Mouse (Mus musculus): ENCODE measurements around the gene Olfr312.

DNA sequence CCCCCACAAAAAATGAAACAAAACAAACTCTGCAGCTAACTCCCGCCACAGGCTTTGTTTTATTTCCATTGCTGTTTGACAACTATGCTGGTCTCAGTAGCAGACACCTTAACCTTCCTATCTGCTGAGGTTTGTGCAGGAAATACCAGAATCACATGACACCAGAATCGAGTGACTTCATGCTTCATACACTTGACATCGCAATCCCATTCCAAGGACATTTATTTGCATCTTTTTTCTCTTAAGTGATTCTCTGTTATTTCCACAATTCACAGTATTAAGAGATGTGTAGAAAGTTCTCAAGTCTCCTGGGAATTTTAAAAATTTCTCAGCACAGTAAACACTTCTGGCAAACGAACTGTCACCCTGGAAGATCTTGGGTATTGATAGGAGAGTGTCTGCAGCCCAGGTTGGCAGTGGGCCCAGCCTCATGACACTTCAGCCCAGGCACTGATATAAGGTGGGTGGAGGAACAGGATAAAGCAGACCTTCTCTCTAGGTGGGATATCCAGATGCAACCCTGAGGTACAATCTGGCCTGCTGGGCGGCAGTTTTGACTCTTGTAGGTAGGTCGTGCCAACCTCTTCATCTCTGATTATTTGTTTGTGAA is 46.5 kb upstream of the Olfr312 start, which contains the start of gene Olfr314:
- TF ChIP-seq POLR2A (IDR thresholded peaks at IDR 0.05; ENCODE audit: control insufficient read depth in 1 of 2, insufficient read depth in 1 of 2, low read depth in 1 of 2, low read length in 2 of 2, poor library complexity in 1 of 2) (no peak), MAFK (IDR thresholded peaks at IDR 0.05; ENCODE audit: borderline replicate concordance, low read depth, low read length) (no peak), CTCF (IDR thresholded peaks at IDR 0.05 in 2 of 3, conservative IDR thresholded peaks at IDR 0.05 in 1 of 3; ENCODE audit: control insufficient read depth in 1 of 3, insufficient read depth in 1 of 3, low read depth in 2 of 3, low read length in 3 of 3, poor library complexity in 1 of 3, severe bottlenecking in 1 of 3) (no peak), TAL1 (IDR thresholded peaks at IDR 0.05; ENCODE audit: low read length) (no peak), POLR2AphosphoS5 (IDR thresholded peaks at IDR 0.05; ENCODE audit: borderline replicate concordance, low read depth, low read length) (no peak), TBP (IDR thresholded peaks at IDR 0.05; ENCODE audit: low read depth, low read length) (no peak), EP300 (IDR thresholded peaks at IDR 0.05; ENCODE audit: low read depth in 1 of 2, low read length in 2 of 2) (peak; percentile 28 to 47; a peak in 2 of 4 replicates), GATA1 (IDR thresholded peaks at IDR 0.05; ENCODE audit: low read depth, low read length) (peak; percentile 82), SIN3A (IDR thresholded peaks at IDR 0.05; ENCODE audit: low read length) (peak; percentile 40), HCFC1 (IDR thresholded peaks at IDR 0.05; ENCODE audit: low read depth, low read length) (no peak), BHLHE40 (IDR thresholded peaks at IDR 0.05; ENCODE audit: borderline replicate concordance, low read depth, low read length) (0 out of 2 replicates have a peak, but pooled peaks have one; percentile 61)
